Mouse (Mus musculus) embryo, embryonic 10.5 days (tissue): Measurements from ENCODE around the gene Flt3l.
A peak's percentile ranks its signal among the peaks of the same experiment; 100 is the strongest.

Source experiments
- DNase-seq: peaks from one replicate; pipeline ENCODE4 v3.0.0-alpha.2; 2015; ENCODE audit warnings: low spot score

Flt3l gene

GRCm38 (mm10) chr7:45095367-45095766, 40.9 kb downstream of the Flt3l start:
- no peak for DNase-seq

GRCm38 (mm10) chr7:45094121-45094520, 42.1 kb downstream of the Flt3l start:
- DNase-seq, result peak; percentile 74

- DNase-seq, result peak; percentile 65
Measured at GRCm38 (mm10) chr7:45093516-45093905, 42.7 kb downstream of the Flt3l start.

GRCm38 (mm10) chr7:45092828-45093515, 43.3 kb downstream of the Flt3l start:
- peak; percentile 60 for DNase-seq

- DNase-seq, result peak; percentile 98
Measured at GRCm38 (mm10) chr7:45092048-45092447, 44.2 kb downstream of the Flt3l start, which contains the start of gene Rcn3. Gene Rcn3, minus strand, starts transcription at chr7:45092221.

- DNase-seq, result peak; percentile 56
Measured at GRCm38 (mm10) chr7:45091001-45091990, 44.9 kb downstream of the Flt3l start.

GRCm38 (mm10) chr7:45090251-45090977, 45.8 kb downstream of the Flt3l start:
- DNase-seq, result peak; percentile 10

- DNase-seq, result no peak
Measured at GRCm38 (mm10) chr7:45088597-45088996, 47.6 kb downstream of the Flt3l start.

GRCm38 (mm10) chr7:45086084-45086483, 50.1 kb downstream of the Flt3l start:
- DNase-seq, result no peak

GRCm38 (mm10) chr7:45083300-45083890, 52.8 kb downstream of the Flt3l start:
- no peak for DNase-seq

GRCm38 (mm10) chr7:45082401-45083299, 53.6 kb downstream of the Flt3l start:
- DNase-seq, result peak; percentile 48

GRCm38 (mm10) chr7:45081016-45081415, 55.2 kb downstream of the Flt3l start:
- no peak for DNase-seq

GRCm38 (mm10) chr7:45079856-45080255, 56.4 kb downstream of the Flt3l start:
- peak; percentile 95 for DNase-seq
